Mouse (Mus musculus) embryonic fibroblast, embryonic 13.5 days (primary cell): ENCODE data around the gene Gm17509.

Source experiments
- CTCF ChIP-seq: IDR thresholded peaks from 2 replicates; pipeline ENCODE4 v1.5.1; 2011; ENCODE audit warnings: mild to moderate bottlenecking, control low read depth, low read length, moderate library complexity, borderline replicate concordance; ENCODE audit not compliant: insufficient read depth
- POLR2A ChIP-seq: IDR thresholded peaks from 2 replicates; pipeline ENCODE4 v1.6.1; 2011; ENCODE audit warnings: low read depth, mild to moderate bottlenecking, control low read depth, low read length, moderate library complexity

GRCm38 (mm10) chr13:117192161-117192560 lies 28.7 kb downstream of the Gm17509 start:
- TF ChIP-seq CTCF (no peak), POLR2A (no peak)
